Mouse (Mus musculus): ENCODE results near the gene Micu2. TPM values are rescaled to one million over a fixed set of nuclear protein-coding genes. Genes with fewer than 3 reads are reported as not detected.
"Not testable (repeated sequence)": the region's sequence is repeated elsewhere in the genome, so short reads cannot be mapped to it uniquely, and the experiment has no call there.

The Micu2 gene
- total RNA-seq, 2 experiments from 2014 or later, result 54.2 to 58.1 TPM

DNA sequence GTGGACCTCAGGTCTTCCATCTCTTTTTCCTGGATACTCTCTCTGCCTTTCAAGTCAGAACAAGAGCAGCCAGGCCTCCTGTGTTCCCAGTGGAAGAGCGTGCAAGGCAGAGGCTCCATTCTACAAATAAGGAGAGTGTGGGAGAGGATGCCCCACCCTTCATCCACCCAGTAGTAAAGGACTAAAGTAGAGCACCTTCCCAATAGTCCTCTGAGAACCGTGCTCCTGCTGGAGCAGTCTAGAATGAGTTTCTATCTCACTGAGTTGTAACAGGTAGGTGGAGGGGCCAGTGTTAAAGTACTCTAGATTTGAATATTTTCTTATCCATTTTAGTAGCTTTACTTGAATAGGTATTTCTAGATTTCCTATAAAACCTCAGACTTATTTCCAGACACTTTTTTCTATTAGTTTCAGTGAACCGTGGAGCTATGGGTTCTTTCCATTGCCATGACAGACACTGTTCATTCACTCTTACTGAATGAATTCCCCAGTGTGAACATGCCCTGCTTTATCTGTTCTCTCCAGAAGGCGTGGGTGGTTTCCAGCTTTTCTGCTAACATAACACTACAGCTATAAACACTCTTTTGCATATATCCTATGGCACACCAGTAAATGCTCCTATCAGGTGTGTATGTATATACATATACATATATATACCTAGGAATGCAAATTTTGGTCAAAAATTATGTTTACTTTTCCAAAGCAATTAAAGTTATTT is 31.8 kb downstream of the Micu2 start:
- DNase-seq, result no peak

DNA sequence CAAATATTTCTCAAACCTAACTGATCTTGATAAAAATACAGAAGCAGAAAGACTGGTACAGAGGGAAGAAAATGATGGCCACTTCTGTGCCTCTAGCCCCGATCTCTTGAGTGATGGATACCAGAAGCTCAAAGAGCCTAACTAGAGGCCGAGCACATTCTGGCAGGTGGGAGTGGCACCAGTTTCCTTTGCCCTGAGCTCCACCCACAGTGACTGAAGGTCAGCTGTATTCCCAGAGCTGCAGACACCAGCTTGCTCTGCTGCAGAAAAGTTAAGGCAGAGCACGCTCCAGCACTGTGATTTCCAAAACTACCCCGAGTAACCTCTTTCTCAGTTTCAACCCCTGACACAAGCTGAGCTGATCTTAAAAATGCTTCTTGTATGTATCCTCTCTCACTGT is 37.2 kb downstream of the Micu2 start:
- DNase-seq, result no peak

DNA sequence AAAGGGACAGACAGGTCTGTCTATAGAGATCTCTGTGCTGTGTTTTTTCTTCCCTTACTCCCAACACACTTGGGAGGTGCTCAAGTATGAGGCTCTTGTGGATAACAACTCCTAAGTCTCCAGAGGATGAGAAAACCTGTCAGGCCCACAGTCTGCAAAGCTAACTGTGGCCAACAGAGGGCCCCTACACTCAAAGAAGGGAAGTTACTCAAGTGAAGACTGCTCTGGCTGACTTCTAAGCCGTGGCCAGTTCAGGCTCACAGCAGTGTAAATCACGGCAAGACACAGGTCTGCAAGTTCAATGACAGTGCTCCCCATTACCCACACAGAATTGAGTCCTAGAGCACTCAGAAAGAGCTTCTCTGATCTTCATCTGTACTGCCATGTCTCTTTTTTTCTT is 48.0 kb downstream of the Micu2 start:
- no peak for DNase-seq

DNA sequence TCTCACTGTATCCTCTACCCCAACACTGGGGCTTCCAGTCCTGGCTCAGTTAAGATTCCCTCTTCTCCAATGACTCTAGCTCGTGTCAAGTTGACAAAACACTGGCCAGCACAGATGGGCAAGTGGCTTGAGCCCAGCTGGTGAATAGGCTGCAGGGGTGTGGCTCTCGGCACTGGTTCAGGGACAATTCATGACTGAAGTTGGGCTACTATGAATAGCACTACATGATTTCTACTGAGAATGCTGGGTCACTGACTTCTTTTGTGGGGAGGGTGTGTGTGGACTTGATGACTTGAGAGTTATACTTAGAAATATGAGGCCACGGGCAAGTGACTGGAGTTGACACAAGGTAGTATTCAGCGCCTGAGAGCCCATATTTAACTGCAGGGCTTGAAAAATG is 53.2 kb downstream of the Micu2 start:
- peak; percentile 43 for DNase-seq

DNA sequence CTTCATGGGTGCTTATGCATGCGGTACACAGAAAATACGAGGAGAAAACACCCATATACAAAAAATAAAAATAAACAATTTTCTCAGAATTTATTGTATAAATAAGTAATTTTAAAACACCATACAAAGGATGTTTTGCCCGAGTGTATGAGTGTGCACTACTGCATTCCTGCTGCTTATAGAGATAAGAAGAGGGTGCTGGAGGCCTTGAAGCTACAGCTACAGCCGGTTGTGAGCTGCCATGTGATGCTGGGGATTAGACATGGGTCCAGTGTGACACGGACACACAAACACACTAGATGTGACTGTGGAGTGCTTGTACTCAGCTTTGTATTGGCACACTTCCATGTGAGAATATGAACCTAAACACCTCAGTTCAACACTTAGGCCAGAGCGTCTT is 61.8 kb downstream of the Micu2 start:
- no peak for DNase-seq

DNA sequence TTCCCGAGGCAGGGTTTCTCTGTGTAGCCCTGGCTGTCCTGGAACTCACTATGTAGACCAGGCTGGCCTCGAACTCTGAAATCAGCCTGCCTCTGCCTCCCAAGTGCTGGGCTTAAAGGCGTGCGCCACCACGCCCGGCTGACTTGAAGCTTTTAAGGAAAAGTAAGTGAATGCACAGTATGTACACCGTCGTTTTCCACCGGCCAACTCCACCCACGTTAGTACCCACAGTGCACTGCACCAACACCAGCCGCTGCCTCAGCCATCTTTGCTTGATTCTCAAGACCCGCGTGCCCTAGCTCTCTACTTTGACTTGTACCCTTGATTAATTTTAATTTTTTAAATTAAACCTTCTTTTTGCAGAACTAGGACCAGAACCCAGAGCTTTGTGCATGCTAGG is 64.4 kb downstream of the Micu2 start:
- no peak for DNase-seq

DNA sequence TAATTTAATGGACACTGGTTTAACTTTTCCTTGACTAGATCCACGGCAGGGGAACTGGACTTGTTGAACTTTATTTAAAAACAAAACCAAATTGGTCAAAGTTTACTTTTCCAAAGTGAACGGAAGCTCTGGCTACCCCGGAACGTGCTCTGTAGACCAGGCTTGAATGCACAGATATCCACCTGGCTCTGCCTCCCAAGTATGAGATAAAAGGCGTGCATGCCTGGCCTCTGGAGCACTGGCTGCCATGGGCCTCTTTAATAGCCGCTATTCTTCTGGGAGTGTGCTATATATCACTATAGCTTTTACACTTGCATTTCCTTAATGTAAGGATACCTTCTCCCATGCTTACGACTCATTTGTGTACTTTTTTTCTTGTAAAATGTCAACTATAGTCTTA is 65.5 kb downstream of the Micu2 start:
- DNase-seq, result no peak

DNA sequence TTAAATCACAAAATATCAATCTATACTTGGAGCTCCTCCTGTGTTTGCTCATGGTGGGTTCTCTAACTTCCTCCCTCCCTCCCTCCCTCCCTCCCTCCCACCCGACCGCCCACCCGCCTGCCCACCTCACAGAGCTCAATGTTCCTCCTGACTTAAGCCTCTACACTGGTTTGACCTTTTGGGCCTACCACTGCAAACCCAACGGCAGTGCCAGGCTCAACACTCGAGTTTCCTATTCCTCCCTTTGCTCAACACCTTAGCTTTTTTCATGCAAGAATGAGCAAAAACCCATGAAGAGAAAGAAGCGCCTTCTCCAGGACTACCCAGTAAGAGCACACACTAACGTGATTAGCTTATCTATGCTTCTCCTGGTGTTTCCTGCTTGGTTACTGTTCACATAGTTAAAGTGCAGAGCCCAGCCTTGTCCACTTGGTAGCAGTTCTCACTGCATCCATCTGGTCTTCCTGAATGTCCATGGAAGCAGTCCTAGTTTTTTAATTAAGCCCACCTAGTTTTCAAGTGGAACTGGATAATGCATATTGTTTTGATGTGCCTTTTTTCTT is 66.1 kb downstream of the Micu2 start:
- DNase-seq, result no peak

DNA sequence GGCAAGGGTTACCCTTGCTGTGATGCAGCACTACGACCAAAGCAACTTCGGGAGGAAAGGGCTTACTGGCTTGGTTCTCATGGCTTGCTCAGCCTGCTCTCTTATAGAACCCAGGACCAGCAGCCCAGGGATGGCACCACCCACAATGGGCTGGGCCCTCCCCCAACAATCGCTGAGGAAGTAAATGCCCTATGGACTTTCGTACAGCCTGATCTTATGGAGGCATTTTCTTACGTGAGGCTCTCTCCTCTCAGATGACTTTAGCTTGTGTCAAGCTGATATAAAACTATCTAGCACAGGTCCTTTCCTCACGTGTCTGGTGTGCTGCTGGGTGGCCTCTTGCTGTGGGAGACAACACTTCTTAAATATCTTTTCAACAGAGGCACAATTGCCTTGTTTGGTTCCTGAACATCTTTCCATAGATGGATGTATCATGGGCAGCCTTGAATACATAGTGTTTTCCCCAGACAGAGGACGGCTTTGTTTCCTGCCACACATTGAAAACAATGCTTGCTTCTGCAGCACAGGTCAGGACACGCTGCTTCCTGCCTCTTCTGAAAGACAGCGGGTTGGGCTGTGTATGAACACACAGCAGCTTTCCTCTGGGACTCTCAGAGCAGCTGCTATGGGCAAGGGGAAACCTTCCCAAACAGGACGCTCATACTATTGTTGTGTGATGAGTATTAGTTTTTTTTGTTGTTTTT is 77.5 kb downstream of the Micu2 start:
- DNase-seq, result no peak

DNA sequence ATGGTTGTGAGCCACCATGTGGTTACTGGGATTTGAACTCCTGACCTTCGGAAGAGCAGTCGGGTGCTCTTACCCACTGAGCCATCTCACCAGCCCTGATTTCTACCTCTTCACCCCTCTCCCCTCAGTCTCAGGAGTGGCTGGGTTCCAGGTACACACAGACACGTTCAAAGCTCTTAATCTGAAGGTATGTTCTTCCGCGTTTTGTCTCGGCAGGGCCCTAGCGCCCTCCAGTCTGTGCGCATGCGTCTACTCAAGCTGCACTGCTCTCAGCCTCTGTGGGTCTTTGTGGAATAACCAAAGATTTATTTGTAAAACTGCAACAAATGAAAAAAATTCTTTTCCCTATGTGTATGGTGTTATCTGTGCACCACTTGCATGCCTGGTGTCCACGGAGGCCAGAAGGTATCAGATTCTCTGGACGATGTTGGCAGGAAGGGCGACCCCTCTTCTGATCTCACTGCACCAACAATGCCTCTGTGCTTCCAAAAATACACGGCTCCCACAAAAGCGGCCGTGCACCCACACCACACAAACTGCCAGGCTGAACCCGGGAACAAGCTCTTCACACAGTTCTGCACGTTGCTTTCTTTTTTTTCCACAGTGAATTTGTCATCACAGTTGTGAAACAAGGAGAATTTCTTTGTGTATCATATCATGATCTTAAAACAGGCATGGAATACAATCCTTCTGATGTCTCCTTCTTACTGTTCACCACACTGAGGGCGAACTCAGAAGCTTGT is 78.3 kb downstream of the Micu2 start:
- DNase-seq, result no peak

DNA sequence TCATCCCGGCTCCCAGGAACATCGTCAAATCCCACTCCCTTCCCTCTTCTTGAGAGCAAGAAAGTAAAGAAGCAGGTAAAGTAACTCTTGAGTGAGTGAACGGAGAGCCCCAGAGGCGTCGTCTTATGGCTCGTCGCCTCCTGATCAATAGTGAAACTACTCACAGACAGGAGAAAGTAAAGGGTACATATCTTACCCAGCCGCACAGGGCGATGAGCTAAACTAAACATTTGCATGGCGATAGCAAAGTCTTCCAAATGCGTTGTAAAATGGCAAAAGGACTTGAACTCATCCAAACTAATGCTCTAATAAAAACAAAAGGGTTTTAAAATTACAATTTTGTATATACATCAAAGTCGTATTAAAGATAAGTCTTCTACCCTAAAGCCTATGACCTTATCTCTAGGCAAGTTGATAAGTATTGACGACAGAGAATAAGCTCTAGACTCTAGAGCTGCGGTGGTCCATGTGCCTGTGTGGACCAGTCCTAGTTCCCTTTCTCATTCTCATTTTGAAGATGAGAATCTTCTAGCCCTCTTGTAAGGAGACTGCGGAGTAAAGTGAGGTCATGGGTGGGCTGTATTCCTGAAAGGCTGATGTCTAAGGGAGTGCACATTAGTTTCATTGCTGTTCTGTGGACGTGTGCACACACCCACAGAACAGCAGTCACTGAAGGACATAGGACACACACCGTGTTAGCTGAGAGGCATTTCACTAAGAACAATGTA is 79.8 kb downstream of the Micu2 start:
- DNase-seq, result no peak

DNA sequence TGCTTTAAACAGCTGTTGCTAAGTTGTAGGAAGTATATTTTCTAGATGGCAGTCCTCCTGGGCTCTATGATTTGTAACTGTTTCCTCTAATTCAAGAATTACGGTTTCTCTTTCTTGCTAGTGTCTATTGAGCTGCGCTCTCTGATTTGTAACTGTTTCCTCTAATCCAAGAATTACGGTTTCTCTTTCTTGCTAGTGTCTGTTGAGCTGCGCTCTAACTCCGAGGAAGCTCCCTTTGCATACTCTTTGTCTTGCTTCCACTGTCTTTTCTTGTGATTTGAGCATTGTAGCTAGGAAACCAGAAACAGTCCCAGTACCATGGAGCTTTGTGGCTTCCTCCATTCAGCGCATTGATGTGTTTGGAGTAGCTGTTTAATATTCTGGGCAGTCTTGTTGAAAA is 83.7 kb downstream of the Micu2 start:
- DNase-seq, result no peak

DNA sequence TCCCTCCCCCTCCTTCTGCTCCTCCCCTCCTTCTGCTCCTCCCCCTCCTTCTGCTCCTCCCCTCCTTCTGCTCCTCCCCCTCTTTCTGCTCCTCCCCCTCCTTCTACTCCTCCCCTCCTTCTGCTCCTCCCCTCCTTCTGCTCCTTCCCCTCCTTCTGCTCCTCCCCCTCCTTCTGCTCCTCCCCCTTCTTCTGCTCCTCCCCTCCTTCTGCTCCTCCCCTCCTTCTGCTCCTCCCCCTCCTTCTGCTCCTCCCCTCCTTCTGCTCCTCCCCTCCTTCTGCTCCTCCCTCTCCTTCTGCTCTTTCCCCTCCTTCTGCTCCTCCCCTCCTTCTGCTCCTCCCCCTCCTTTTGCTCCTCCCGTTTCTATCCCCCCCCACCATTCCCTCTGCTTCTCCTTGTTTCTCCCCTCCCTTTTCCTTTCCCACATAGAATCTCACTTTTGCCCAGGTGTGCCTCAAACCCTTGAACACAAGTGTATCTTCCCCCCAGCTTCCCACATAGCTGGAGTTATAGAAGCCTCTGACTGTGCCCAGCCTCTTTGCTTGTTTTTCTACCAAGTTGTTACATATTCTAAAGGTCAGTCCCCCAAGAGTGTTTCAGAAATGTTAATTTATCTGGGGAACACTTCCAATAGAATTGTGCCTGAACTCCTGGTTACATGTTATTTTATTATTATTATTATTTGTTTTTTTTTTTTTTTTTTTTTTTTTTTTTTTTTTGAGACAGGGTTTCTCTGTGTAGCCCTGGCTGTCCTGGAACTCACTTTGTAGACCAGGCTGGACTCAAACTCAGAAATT is 86.7 kb downstream of the Micu2 start:
- not testable (repeated sequence) for DNase-seq

DNA sequence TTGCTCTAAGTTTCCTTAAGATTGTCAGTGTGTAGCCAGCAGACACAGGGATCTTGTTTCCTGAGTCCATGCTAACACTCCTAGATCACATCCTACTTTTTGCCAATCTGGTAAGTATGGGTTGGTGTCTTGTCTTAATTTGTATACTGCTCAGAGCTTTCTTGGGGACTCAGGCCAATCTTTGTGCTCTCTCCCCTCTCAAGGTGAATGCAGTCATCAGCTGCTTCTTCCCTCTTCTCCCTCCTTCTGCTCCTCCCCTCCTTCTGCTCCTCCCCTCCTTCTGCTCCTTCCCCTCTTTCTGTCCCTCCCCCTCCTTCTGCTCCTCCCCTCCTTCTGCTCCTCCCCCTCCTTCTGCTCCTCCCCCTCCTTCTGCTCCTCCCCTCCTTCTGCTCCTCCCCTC is 87.3 kb downstream of the Micu2 start:
- not testable (repeated sequence) for DNase-seq

DNA sequence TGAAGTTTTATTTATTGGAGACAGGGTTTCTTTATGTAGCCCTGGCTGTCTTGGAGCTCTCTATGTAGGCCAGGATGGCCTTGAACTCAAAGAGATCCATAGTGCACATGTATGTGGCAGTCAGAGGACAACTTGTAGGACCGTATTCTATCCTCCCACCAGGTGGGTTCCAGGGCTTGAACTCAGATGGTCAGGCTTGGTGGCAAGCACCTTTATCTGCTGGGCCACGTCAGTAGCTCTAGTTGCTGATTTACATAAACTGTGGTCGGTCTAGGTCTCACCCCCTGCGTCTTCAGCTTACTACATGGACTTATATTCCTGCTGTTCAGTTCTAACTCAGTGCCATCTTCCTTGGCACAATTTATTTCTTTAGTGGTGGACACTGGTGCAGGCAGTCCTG is 87.7 kb downstream of the Micu2 start:
- DNase-seq, result no peak

DNA sequence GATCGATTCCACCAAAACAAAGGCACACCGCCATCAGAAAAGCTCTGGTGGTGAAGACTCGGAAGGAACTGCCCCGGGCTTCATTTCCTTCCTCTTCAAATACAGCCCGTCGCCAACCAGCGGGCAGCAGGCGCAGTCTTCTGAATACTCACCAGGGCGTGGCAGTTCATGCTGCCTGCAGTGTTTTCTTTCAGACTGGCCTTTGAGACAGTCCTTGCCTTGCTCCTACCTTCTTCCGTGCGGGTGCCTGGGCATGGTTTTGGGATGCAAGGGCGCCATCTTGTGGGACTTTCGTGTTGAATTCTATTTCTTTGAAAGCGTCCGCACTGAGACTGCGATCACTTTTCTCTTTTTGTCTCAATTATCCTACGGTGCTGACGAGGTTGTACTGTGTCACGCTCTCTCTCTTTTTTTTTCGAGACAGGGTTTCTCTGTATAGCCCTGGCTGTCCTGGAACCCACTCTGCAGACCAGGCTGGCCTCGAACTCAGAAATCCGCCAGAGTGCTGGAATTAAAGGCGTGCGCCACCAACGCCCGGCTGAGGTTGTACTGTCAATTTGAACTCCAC is 88.5 kb downstream of the Micu2 start:
- peak; percentile 82 for DNase-seq

DNA sequence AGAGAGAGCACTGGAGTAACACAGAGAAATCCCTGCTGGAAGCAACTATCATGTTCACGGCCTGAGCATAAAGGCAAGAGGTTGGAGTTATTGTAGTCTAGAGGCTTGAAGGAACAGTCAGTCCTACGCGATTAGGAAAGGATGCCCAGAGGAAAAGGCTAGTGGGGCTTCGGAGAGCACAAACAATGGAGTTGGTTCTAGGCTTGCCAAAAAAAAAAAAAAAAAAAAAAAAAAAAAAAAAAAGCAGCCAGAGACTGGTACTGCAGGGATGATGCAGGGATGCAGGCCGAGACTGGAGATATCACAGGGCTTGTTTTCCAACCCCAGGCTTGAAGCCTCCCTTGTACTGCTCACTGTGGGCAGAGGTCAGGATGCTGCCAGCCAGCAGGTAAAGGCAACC is 89.8 kb downstream of the Micu2 start:
- no peak for DNase-seq

DNA sequence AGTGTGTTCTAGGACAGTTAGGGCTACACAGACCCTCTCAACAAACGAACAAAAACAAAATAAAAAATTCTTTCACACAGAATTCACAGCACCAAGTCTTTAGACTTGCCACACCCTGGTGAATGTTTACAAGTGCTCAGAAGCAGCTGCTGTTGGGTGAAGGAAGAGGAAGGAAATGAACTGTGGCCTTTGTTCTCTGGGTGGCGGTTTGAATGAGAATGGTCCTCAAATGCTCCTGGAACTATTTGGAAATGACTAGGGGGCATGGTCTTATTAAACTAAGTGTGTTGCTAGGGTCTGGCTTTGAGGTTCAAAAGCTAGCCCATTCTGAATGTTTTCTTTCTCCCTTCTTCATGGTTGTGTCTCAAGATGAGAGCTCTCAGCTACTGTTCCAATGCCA is 90.6 kb downstream of the Micu2 start:
- DNase-seq, result no peak

DNA sequence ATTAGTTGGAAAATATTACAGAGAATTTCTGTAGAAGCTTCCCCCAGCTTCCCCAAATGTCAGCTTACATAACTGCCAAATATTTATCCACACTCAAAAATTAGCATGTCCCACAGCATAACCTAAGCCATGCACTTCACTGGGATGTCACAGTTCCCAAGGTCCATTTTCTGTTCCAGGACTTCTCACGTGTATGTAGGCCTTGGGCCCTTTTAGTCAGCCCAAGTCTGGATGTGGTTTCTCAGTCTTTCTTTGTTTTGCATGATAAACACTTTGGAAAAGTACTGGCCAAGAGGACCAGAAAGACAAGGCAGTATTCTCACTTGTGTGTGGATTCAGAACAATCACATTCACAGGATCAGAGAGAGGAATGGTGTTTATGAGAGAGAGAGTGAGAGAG is 97.1 kb downstream of the Micu2 start:
- no peak for DNase-seq

DNA sequence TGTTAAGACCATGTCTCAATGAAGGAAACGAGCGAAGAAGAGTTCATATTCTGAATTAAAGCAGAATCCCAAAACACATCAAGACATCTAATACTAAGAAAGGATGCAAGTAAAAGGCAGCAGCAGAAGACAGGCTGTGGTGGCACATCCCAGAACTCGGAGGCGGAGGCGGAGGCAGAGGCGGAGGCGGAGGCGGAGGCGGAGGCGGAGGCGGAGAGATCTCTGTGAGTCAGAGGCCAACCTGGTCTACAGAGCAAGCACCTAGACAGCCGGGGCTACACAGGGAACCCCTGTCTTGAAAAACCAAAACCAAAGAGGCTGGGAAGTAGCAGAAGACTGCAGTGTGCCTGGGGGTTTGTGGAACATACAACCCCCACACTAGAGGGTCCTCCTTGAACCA is 102.2 kb downstream of the Micu2 start:
- DNase-seq, result no peak
